Mouse (Mus musculus): ENCODE results near the gene Slc44a1. TPM values are rescaled to one million over a fixed set of nuclear protein-coding genes. Genes with fewer than 3 reads are reported as not detected.

Slc44a1 gene
- total RNA-seq, 2 experiments from 2014 or later = 29.2 to 30.6 TPM

GRCm38 (mm10) chr4:53430522-53430921, 9.7 kb upstream of the Slc44a1 start:
- DNase-seq = peak in 1 of 2 experiments; percentile 24

DNA sequence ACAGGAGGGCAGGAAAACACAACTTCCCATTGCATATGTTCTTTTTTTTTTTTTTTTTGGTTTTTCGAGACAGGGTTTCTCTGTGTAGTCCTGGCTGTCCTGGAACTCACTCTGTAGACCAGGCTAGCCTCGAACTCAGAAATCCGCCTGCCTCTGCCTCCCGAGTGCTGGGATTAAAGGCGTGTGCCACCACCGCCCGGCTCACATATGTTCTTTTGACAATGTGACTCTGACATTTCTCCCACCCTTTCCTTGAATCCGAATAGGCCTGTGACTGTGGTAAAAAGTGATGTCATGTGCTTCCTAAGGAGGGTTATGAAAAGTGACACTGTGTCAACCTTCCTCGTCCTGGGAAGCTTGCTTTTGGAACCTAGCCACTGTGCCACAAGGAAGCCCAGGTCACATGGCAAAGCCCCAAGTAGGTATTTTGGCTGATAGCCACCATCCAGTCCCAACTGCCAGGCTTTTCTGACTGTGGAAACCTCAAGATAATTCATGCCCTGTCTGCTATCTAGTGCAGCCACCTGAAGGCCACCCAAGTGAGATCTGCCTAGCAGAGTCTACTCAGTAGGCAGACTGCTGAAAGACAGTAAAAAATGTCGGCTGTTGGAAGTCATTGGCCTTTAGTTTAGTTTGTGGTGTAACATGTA, 8.5 kb upstream of the Slc44a1 start:
- peak in 1 of 2 experiments; percentile 24 for DNase-seq

GRCm38 (mm10) chr4:53437110-53437755, 3.0 kb upstream of the Slc44a1 start:
- DNase-seq = peak; percentile 67 to 68

DNA sequence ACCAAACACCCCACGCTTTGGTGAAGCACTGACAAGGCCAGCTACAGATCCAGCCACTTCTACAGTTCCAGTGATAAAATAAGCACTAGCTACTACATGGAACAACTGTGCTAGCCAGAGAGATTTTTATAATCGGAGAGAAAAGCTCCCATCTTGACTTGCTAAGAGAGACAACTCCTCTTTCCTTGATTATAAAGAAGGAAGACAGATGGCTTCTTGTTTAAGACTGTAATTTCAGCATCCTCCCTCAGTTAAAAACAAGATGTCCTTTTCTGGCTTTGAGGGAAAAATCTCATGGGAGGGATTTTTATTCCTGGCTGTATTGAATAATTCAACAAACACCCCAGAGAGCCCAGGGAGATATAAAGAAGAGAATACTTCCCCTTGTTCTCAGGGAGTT, 1.8 kb upstream of the Slc44a1 start:
- DNase-seq = no peak

GRCm38 (mm10) chr4:53438836-53439480, 1.3 kb upstream of the Slc44a1 start:
- DNase-seq = no peak

DNA sequence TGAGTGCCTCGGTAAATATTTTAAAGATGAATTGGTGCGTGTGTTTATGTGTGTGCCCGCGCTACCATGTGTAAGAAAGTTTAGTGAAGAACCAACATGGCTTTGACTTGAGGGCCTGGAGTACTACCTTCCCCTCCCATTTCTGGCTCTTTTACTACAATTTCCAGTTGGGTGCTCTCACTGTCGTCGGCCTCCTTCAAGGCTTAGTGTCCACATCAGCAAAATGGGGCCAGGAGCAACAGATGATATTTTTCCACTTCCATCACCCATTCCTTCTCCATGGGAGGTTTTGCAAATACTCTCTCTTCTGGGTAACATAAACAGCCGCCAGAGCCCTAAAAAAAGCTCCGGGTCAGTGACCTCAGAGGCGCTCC, 590 bp upstream of the Slc44a1 start:
- DNase-seq = no peak

- DNase-seq = peak; percentile 42 to 63
Measured at GRCm38 (mm10) chr4:53440816-53441571, 781 bp downstream of the Slc44a1 start.

DNA sequence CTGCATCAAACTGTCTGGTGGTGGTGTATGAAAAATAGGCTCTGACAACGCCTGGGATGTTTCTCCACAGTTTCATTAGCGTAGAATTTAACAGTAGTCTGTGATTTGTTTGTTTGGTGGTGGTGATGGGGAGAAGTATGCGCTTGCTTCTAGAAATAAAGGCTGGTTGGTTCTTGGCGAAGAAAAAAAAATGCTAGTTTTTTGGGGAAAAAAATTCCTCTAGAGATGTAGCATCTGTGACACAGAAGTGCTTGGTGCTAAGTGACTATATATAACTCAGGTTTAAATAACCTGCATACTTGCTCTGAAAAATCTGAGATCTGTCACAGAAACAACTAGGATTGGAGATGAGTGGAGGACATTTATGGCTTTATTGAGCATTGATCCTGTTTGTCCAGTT, 1.5 kb downstream of the Slc44a1 start:
- no peak for DNase-seq

- no peak for DNase-seq
Measured at GRCm38 (mm10) chr4:53446216-53446615, 6.0 kb downstream of the Slc44a1 start.

GRCm38 (mm10) chr4:53447773-53448172, 7.6 kb downstream of the Slc44a1 start:
- DNase-seq = no peak

- DNase-seq = no peak
Measured at GRCm38 (mm10) chr4:53450736-53451135, 10.5 kb downstream of the Slc44a1 start.

DNA sequence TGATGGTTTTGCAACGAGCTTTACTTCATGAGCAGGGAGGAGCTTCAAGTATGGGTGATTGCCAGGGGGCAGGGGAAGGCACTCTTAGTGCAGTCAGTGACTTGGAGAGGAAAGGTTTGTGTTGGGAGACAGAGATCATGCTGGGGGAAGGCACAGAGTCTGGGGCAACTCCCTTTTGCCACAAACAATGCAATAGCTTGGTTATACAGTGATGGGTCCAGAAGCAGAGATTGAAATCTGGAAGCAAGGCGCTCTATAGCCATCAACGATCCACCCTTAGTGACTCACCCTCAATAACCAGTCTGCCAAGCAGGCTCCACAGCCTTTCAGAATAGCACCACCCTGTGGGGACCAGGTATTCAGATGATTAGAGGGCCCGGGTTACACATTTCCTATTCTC, 11.7 kb downstream of the Slc44a1 start:
- peak; percentile 65 to 67 for DNase-seq

- DNase-seq = no peak
Measured at GRCm38 (mm10) chr4:53452457-53452856, 12.2 kb downstream of the Slc44a1 start.

- no peak for DNase-seq
Measured at GRCm38 (mm10) chr4:53452976-53453889, 13.0 kb downstream of the Slc44a1 start.

DNA sequence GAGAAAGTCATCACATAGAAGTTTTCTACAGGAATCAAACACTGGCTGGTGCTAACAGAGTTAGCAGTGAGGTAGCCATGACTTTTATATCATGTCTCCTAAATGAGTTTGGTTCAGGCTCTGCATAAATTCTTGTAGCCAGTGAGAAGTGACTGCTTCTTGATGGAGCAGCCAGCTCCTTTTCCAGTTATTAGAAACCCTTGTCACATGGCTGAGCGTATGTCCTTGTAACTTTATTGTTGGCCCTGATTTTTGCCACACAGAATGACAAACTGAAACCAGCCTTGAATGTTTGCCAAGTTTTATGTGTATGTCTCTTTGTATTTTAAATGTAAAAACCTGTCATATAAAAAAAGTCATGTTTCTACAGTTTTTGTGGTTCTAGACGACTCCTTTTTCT, 15.7 kb downstream of the Slc44a1 start:
- DNase-seq = no peak

DNA sequence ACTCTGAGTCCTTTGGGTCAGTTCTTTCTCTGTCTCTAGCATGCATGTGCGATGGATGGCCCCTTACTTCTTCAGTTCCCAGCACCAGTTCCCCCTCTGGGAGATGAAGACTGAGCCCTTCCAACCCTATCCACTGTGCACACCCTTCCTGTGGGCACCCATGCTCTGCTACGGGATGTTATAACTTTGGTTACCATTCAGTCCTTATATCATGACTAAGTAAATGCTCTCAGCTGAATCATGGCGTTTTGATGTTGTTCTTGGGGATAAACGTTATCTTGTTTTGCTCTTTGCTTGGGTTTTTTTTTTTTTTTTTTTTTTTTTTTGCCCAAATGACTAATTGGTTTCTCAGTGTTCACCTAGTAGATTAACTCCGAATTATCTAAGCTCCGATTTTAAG, 16.4 kb downstream of the Slc44a1 start:
- DNase-seq = no peak

- DNase-seq = no peak
Measured at GRCm38 (mm10) chr4:53458503-53458902, 18.3 kb downstream of the Slc44a1 start.

GRCm38 (mm10) chr4:53459697-53460096, 19.5 kb downstream of the Slc44a1 start:
- DNase-seq = no peak

- no peak for DNase-seq
Measured at GRCm38 (mm10) chr4:53461026-53461425, 20.8 kb downstream of the Slc44a1 start.

DNA sequence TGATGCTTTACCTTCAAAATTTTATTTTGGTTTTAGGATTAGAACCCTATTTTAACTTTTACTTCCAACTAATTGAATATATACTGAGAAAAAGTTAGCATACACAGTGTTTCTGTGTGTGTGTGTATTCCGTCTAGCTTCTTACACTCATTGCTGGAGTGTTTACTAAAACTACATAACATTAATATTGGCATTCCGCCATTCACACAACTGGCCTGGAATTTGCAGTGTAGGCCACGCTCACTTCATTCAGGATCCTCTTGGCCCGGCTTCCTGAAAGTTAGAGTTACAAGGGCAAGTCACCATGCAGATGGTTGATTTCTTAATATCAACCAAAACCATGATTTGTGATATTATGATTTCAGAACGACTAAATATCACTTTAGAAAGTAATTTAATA, 21.9 kb downstream of the Slc44a1 start:
- DNase-seq = no peak

GRCm38 (mm10) chr4:53462505-53463251, 22.5 kb downstream of the Slc44a1 start:
- DNase-seq = no peak

Measured in heart, adult 18-20 months (tissue).